Mouse (Mus musculus): ENCODE results near the gene Mllt11.
"Not testable (repeated sequence)": the region's sequence is repeated elsewhere in the genome, so short reads cannot be mapped to it uniquely, and the experiment has no call there.

Mllt11 gene

GRCm38 (mm10) chr3:95217255-95218134 lies 14.5 kb downstream of the Mllt11 start, which contains the start of gene Gabpb2:
Gene Gabpb2, minus strand, starts transcription at chr3:95217916.
- peak; percentile 96 for DNase-seq (ENCODE audit: low spot score)

- no peak for DNase-seq (ENCODE audit: low spot score)
Observed at GRCm38 (mm10) chr3:95216655-95217254, 15.2 kb downstream of the Mllt11 start.

GRCm38 (mm10) chr3:95213609-95213975 lies 18.4 kb downstream of the Mllt11 start:
- no peak for DNase-seq (ENCODE audit: low spot score)

GRCm38 (mm10) chr3:95212889-95213608 lies 18.9 kb downstream of the Mllt11 start:
- not testable (repeated sequence) for DNase-seq (ENCODE audit: low spot score)

DNA sequence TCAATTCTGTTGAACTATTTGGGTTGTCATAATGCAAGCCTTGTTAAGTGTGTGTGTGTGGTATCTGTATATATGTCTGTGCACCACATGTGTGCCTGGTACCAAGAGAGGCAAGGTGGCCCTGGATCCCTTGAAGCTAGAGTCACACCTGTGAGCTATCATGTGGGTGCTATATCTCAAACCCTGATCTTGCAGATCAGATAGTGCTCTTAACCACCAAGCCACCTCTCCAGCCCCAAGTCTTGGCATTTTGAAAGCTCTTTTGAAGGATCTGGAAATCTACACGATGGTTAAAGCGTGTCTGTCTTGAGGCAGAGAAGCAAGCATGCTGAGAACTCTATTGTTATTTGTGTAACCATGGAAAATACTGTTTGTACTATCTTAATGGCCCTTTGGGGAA lies 21.4 kb downstream of the Mllt11 start:
- DNase-seq (ENCODE audit: low spot score), result no peak

DNA sequence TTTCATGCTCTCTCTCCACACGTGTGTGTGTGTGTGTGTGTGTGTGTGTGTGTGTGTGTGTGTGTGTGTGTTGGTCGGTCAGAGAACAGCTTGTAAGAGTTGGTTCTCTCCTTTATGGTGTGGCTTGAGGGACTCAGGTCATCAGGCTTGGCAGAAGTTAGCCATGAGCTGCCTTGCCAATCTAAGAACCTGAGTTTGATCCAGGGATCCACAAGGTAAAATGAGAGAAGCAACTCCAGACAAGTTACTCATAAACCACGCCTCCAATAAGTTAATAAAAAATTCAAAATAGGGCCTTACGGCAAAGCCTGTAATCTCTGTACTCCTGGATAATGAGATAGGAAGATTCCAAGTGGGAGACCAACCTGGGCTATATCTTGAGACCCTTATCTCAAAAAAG lies 23.7 kb downstream of the Mllt11 start:
- DNase-seq (ENCODE audit: low spot score), result no peak

- DNase-seq (ENCODE audit: low spot score), result no peak
Observed at GRCm38 (mm10) chr3:95203880-95204279, 28.1 kb downstream of the Mllt11 start.

- DNase-seq (ENCODE audit: low spot score), result no peak
Observed at GRCm38 (mm10) chr3:95200562-95200961, 31.4 kb downstream of the Mllt11 start.

DNA sequence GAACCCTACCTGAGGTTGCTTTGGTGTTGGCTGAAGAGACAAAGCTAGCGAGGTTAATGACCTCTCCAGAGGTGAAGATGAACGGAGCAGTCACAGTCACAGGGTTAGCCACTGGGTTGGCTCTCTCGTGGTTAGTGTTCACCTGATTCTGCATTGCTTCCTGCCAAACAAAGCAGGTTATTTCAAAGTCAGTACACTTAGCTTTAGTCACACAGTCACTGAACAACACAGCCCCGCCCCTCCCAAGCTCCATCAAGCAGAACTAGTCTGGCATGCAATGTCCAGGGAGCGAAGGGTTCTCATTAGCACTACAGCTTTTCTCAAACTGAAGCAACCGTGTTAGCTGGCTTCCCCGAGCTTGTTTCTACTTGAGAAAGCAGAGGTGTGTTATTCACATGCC lies 31.8 kb downstream of the Mllt11 start:
- DNase-seq (ENCODE audit: low spot score), result no peak

DNA sequence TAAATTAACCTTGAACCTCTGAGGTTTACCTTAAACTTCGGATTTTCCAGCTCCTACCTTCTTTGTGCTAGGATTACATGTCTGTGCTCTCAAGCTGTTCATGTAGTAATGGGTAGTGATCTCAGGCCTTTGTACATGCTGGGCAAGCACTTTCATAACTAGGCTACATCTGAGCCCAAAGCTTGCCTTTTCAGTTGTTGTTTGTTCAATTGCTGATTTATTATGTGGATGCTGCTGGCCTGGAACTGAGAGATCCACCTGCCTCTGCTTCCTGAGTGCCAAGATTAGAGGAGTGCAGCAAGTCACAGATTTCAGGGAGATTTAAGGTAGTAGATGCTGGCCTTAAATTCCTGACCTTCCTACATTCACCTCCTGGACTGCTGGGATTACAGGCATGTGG lies 32.9 kb downstream of the Mllt11 start:
- no peak for DNase-seq (ENCODE audit: low spot score)

GRCm38 (mm10) chr3:95195772-95196171 lies 36.2 kb downstream of the Mllt11 start:
- no peak for DNase-seq (ENCODE audit: low spot score)

- DNase-seq (ENCODE audit: low spot score), result no peak
Observed at GRCm38 (mm10) chr3:95194721-95195135, 37.2 kb downstream of the Mllt11 start.

DNA sequence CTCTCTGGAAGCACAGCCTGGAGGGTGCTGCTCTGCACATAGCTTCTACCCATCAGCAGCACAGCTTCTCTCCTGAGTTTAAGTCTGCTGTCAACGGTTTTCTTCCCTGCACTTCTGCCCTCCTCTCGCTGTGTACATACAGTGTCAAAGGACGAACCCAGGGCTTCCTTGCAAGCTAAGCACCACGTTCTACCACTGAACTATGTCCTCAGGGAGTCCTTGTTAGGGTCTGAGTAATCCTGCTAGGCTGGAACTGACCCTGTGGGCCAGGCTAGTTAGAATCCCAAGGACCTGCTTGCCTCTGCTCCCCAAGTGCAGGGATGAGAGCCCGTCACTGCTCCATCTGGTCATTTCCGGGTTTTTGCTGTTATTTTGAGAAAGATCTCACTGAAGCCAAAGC lies 45.1 kb downstream of the Mllt11 start:
- DNase-seq (ENCODE audit: low spot score), result no peak

GRCm38 (mm10) chr3:95186100-95186499 lies 45.9 kb downstream of the Mllt11 start:
- DNase-seq (ENCODE audit: low spot score), result no peak

DNA sequence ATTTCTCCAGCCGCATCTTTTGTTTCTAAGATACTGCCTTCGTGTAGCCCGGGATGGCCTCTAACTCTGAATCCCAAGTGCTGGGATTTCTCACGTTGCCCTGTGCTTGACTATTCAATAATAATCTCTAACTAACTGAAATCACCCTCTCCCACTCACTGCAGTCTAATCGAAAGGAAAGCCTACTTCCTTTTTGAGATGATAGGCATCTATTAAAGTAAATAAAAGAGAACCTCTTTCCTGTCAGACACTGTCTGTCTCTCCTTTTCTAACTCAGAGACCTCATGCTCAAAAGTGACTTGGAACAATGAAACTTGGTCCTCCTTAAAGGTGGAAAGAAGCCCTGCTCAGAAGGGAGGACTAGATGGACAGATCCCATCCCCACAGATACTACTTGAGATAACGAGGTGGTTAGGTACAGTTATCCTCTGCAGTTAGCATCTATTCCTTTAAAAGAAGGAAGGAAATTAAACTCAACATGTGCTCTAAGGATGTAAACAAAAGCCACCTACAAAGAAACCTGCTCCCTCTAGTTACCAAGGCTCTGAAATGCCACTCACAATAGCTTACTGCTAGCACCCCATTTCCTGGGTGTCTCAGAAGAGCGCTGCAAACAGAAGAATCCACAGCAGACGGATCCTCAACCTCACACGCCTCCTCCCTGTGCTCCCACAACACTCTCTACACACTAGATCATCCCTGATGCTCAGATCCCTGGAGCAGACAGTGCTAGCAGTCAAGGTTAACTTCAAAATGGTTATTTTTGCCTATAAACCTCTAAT lies 47.0 kb downstream of the Mllt11 start:
- DNase-seq (ENCODE audit: low spot score), result no peak

- no peak for DNase-seq (ENCODE audit: low spot score)
Observed at GRCm38 (mm10) chr3:95181841-95182240, 50.1 kb downstream of the Mllt11 start.

DNA sequence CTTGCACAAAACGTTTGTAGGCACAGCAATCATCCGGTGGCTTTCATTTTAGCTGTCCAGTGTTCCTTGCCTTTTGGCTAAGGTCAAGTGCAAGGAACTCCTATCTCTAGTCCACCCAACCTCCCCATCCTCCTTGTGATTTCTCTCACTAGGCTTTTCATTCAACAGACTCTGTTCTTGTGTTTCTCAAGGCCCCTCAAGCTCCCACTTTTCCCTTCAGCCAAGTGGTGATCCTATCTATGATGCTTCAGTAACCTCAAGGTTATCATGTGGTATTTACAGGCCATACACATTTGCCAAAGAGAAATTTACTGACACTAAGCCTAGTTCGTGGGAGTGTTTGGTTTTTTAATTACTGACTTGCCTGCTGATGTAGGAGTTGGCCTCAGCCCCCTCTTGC lies 52.1 kb downstream of the Mllt11 start:
- no peak for DNase-seq (ENCODE audit: low spot score)

- no peak for DNase-seq (ENCODE audit: low spot score)
Observed at GRCm38 (mm10) chr3:95178948-95179347, 53.0 kb downstream of the Mllt11 start.

GRCm38 (mm10) chr3:95177583-95177982 lies 54.4 kb downstream of the Mllt11 start:
- no peak for DNase-seq (ENCODE audit: low spot score)

DNA sequence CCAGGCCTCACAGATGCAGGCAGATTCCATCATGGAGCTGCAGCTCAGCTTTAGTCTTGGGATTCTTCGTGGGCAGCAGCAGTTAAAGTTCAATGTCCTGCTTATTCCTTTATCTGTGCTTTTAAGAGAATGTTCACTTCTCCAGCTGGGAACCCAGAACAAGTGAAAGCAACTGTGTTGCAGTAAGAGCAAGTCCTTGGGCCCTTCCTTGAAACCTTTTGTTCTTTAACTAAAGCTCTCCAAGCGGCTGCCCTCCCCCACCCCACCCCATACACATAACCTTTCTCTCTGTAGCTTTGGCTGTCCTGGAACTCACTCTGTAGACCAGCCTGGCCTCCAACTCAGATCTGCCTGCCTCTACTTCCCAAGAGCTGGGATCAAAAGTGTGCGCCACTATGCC lies 55.5 kb downstream of the Mllt11 start:
- no peak for DNase-seq (ENCODE audit: low spot score)

- DNase-seq (ENCODE audit: low spot score), result peak; percentile 89
Observed at GRCm38 (mm10) chr3:95174011-95174592, 57.9 kb downstream of the Mllt11 start.

Data from lung, postnatal 25 days (tissue).